Mouse (Mus musculus): ENCODE measurements around the gene Arl3. TPM values are rescaled to one million over a fixed set of nuclear protein-coding genes. Genes with fewer than 3 reads are reported as not detected.
"Not testable (repeated sequence)": the region's sequence is repeated elsewhere in the genome, so short reads cannot be mapped to it uniquely, and the experiment has no call there.

Arl3 gene
- polyA plus RNA-seq, 1 experiment from 2014 or later = 25.4 TPM

DNA sequence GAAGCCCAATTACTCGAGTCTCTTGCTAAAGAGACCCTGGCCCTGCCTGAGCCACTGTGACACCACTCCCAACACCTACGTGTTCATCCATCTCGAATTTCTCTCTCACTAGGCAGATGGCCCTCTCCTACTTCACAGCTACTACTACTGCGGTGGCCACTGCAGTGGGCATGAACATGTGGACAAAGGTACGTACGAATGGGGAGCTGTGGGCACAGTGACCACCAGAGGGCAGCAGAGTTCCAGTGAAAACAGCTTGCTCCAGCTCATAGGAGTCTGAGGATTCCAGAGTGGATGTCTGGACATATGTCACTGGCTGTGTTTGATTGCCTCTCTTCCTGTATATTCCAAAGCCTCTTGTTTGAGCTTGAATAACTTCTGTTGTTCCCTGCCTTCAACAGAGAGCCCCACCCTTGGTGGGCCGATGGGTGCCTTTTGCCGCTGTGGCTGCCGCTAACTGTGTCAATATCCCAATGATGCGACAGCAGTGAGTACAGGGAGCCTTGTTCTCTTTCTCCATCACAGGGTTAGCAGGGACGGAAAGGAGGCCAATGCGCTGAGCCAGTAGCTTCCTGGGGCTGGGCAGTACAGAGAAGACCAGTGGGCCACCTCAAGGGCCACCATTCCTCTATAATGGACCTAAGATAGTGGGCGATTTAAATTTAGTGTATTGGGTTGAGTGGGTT is 15.0 kb upstream of the Arl3 start:
- H3K36me3 ChIP-seq (replicated peaks) = peaks cover 28% of the 10 kb centered on the region

DNA sequence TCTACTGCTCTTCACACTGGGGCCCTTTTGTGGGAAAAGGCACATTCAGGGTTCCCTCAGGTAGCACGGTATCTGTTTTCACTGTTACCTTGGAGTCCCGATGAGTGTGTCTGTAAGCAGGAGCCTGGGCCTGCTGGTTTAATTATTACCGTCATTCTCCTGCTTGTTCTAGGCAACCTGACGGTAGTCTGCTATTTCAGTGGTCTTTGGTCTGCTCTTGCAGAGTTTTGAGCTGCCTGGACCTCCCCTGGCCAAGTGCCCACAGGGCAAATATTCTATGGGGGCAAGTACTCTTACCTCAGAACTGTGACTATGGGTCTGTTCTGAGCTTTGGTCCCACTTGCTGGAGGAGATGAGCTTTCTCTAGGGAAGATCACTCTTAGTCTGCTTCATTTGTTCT is 2.2 kb upstream of the Arl3 start:
- H3K9ac ChIP-seq = no peak overlapping the region
- peak overlapping the region; percentile 100 for H3K4me2 ChIP-seq
- peaks cover 41% of the 10 kb centered on the region for H3K4me1 ChIP-seq (replicated peaks)
- no peaks in the 10 kb centered on the region for H3K27me3 ChIP-seq
- H3K27ac ChIP-seq (replicated peaks) = peak overlapping the region; percentile 67
- peak overlapping the region; percentile 83 for H3K4me3 ChIP-seq (replicated peaks)
- 0 out of 2 replicates have a peak, but pooled peaks have one; percentile 1 for ATAC-seq (ENCODE audit: insufficient read depth)
- WGBS (ENCODE audit: insufficient replicate concordance) = 55% methylated on average over 4 of the region's 4 CpGs
- H3K36me3 ChIP-seq (replicated peaks) = no peaks in the 10 kb centered on the region
- H3K9me3 ChIP-seq (replicated peaks) = no peaks in the 10 kb centered on the region

More for the DNA sequence above, 15.0 kb upstream of the Arl3 start:
- Histone ChIP-seq H3K4me2 (no peak overlapping the region), H3K4me1 (replicated peaks) (no peaks in the 10 kb centered on the region), H3K9me3 (replicated peaks) (no peaks in the 10 kb centered on the region), H3K9ac (no peak overlapping the region), H3K27me3 (no peaks in the 10 kb centered on the region), H3K27ac (replicated peaks) (no peak overlapping the region), H3K4me3 (replicated peaks) (no peak overlapping the region)
- WGBS (ENCODE audit: insufficient replicate concordance) = 57% methylated on average over 13 of the region's 13 CpGs
- ATAC-seq (ENCODE audit: insufficient read depth) = no peak

- Histone ChIP-seq H3K4me3 (replicated peaks) (peak overlapping the region; percentile 83), H3K36me3 (replicated peaks) (no peaks in the 10 kb centered on the region), H3K4me2 (peak overlapping the region; percentile 100), H3K4me1 (replicated peaks) (peaks cover 41% of the 10 kb centered on the region), H3K27me3 (no peaks in the 10 kb centered on the region), H3K9ac (peak overlapping the region; percentile 78), H3K9me3 (replicated peaks) (no peaks in the 10 kb centered on the region), H3K27ac (replicated peaks) (peak overlapping the region; percentile 83)
- no peak for ATAC-seq (ENCODE audit: insufficient read depth)
- 22% methylated on average over 6 of the region's 6 CpGs for WGBS (ENCODE audit: insufficient replicate concordance)
These were observed 992 bp upstream of the Arl3 start for GRCm38 (mm10) chr19:46573990-46574389.

- Histone ChIP-seq H3K36me3 (replicated peaks) (no peaks in the 10 kb centered on the region), H3K9me3 (replicated peaks) (no peaks in the 10 kb centered on the region), H3K4me3 (replicated peaks) (peak overlapping the region; percentile 83), H3K27me3 (no peaks in the 10 kb centered on the region), H3K4me1 (replicated peaks) (peaks cover 35% of the 10 kb centered on the region), H3K4me2 (peak overlapping the region; percentile 100), H3K9ac (peak overlapping the region; percentile 62), H3K27ac (replicated peaks) (peak overlapping the region; percentile 74)
- 2% methylated on average over 17 of the region's 17 CpGs for WGBS (ENCODE audit: insufficient replicate concordance)
- ATAC-seq (ENCODE audit: insufficient read depth) = peak; percentile 8
These were observed 450 bp downstream of the Arl3 start for GRCm38 (mm10) chr19:46572548-46572947.

DNA sequence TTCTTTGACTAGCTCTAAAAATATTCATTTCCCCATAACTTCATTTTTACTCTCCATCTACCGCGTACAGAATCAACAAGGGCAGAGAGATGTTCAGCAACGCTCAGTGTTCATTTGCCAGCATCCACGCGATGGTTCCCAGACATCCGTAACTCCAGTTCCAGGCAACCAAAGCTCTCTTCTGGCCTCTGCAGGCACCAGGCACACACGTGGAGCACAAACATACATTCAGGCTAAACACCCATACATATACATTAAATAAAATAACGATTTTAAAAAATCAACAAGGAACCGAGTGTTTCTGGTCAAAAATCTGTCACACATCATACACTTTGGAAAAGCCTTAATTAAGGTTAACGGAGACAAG is 1.1 kb downstream of the Arl3 start:
- no peaks in the 10 kb centered on the region for H3K9me3 ChIP-seq (replicated peaks)
- peak overlapping the region; percentile 83 for H3K4me3 ChIP-seq (replicated peaks)
- no peaks in the 10 kb centered on the region for H3K27me3 ChIP-seq
- H3K36me3 ChIP-seq (replicated peaks) = no peaks in the 10 kb centered on the region
- peaks cover 35% of the 10 kb centered on the region for H3K4me1 ChIP-seq (replicated peaks)
- peak overlapping the region; percentile 100 for H3K4me2 ChIP-seq
- WGBS (ENCODE audit: insufficient replicate concordance) = 57% methylated on average over 10 of the region's 10 CpGs
- peak overlapping the region; percentile 74 for H3K27ac ChIP-seq (replicated peaks)
- no peak for ATAC-seq (ENCODE audit: insufficient read depth)
- H3K9ac ChIP-seq = peak overlapping the region; percentile 62; the same call in 1 of the 2 replicates

GRCm38 (mm10) chr19:46571211-46571877 is 1.7 kb downstream of the Arl3 start:
- not testable (repeated sequence) for H3K4me3 ChIP-seq (replicated peaks); H3K9ac ChIP-seq; H3K36me3 ChIP-seq (replicated peaks); H3K9me3 ChIP-seq (replicated peaks); ATAC-seq (ENCODE audit: insufficient read depth); H3K27me3 ChIP-seq; H3K27ac ChIP-seq (replicated peaks)
- H3K4me2 ChIP-seq = peak overlapping the region; percentile 100; the same call in 1 of the 2 replicates
- H3K4me1 ChIP-seq (replicated peaks) = peaks cover 33% of the 10 kb centered on the region
- WGBS (ENCODE audit: insufficient replicate concordance) = 74% methylated on average over 3 of the region's 3 CpGs

DNA sequence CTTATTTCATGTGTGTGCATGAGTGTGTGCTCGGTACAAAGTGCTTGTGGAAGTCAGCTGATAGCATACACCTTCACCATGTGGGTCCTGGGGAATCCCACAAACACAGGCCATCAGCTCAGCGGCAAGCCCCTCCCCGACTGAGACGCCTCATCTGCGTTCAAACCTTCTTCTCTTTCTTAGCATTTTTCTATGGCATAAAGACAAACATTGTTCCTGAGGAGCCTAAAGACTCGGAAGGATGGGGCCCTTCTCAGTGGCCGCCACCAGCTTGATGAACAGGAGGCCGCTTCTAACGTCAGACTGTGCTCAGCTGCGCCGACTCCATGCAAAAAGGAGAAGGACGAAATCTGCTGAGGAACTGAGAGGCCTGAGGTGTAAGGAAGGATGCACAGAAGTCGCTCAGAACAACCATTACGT is 8.9 kb downstream of the Arl3 start:
- no peak overlapping the region for H3K27ac ChIP-seq (replicated peaks)
- 66% methylated on average over 14 of the region's 14 CpGs for WGBS (ENCODE audit: insufficient replicate concordance)
- no peak overlapping the region for H3K9ac ChIP-seq
- H3K4me3 ChIP-seq (replicated peaks) = no peak overlapping the region
- ATAC-seq (ENCODE audit: insufficient read depth) = no peak
- no peaks in the 10 kb centered on the region for H3K36me3 ChIP-seq (replicated peaks)
- no peaks in the 10 kb centered on the region for H3K9me3 ChIP-seq (replicated peaks)
- H3K4me1 ChIP-seq (replicated peaks) = peaks cover 14% of the 10 kb centered on the region
- no peak overlapping the region for H3K4me2 ChIP-seq
- H3K27me3 ChIP-seq = no peaks in the 10 kb centered on the region

DNA sequence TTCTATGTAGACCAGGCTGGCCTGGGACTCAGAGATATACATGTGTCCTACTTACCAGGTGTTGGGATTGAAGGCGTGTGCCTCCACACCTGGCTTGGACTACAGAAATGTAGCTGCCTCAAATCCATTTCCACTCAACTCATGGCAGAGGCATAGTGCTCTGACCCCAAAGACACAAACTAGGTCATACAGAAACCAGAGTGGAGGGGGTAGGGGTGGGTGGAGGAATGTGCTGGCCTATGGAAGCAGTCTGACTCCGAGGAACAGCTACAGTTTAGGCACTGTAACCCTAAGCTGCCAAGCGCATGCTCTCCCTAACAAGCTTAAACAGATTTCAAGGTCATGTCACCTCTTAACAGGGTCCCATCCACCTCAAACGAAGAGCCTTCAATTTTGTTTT is 9.4 kb downstream of the Arl3 start:
- Histone ChIP-seq H3K36me3 (replicated peaks) (no peaks in the 10 kb centered on the region), H3K9ac (no peak overlapping the region), H3K27me3 (no peaks in the 10 kb centered on the region), H3K4me2 (no peak overlapping the region), H3K4me3 (replicated peaks) (no peak overlapping the region), H3K4me1 (replicated peaks) (peaks cover 18% of the 10 kb centered on the region), H3K27ac (replicated peaks) (no peak overlapping the region), H3K9me3 (replicated peaks) (no peaks in the 10 kb centered on the region)
- no peak for ATAC-seq (ENCODE audit: insufficient read depth)
- WGBS (ENCODE audit: insufficient replicate concordance) = 75% methylated on average over 4 of the region's 4 CpGs

- Histone ChIP-seq H3K4me3 (replicated peaks) (no peak overlapping the region), H3K27ac (replicated peaks) (no peak overlapping the region), H3K9ac (no peak overlapping the region), H3K9me3 (replicated peaks) (no peaks in the 10 kb centered on the region), H3K36me3 (replicated peaks) (no peaks in the 10 kb centered on the region), H3K4me1 (replicated peaks) (peaks cover 19% of the 10 kb centered on the region), H3K27me3 (no peaks in the 10 kb centered on the region), H3K4me2 (no peak overlapping the region)
- no peak for ATAC-seq (ENCODE audit: insufficient read depth)
- 80% methylated on average over 14 of the region's 14 CpGs for WGBS (ENCODE audit: insufficient replicate concordance)
These were observed 10.2 kb downstream of the Arl3 start for GRCm38 (mm10) chr19:46562581-46563515.

- Histone ChIP-seq H3K27ac (replicated peaks) (no peak overlapping the region), H3K9me3 (replicated peaks) (no peaks in the 10 kb centered on the region), H3K4me3 (replicated peaks) (no peak overlapping the region), H3K9ac (no peak overlapping the region), H3K4me1 (replicated peaks) (peaks cover 19% of the 10 kb centered on the region), H3K36me3 (replicated peaks) (no peaks in the 10 kb centered on the region), H3K4me2 (no peak overlapping the region), H3K27me3 (no peaks in the 10 kb centered on the region)
- peak; percentile 49; the same call in 1 of the 2 replicates for ATAC-seq (ENCODE audit: insufficient read depth)
- WGBS (ENCODE audit: insufficient replicate concordance) = 24% methylated on average over 1 of the region's 1 CpGs
These were observed 10.9 kb downstream of the Arl3 start for GRCm38 (mm10) chr19:46562132-46562531.

DNA sequence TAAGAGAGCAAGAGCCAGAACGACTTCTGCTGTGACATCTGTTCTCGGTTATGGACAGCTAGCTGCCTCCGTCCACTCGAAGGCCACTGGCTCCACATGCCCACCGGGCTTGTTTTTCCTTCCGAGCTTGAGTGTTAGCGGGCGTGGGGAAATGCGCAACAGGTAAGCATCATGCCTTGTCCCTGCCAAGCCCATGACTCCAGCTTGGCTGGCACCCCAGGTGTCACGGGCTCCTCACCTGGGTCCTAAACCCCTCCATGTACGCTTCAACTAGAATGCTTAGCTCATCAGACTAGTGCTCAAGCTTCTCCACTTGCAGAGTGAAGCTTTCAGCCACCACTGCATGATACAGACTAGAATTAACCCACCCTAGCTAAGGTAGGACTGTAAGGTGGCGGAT is 14.4 kb downstream of the Arl3 start:
- Histone ChIP-seq H3K4me1 (replicated peaks) (peaks cover 30% of the 10 kb centered on the region), H3K27me3 (no peaks in the 10 kb centered on the region), H3K4me2 (no peak overlapping the region), H3K4me3 (replicated peaks) (no peak overlapping the region), H3K9ac (no peak overlapping the region), H3K9me3 (replicated peaks) (no peaks in the 10 kb centered on the region), H3K36me3 (replicated peaks) (0 out of 2 replicates have a peak, but pooled peaks cover 2% of the 10 kb centered on the region), H3K27ac (replicated peaks) (no peak overlapping the region)
- no peak for ATAC-seq (ENCODE audit: insufficient read depth)
- WGBS (ENCODE audit: insufficient replicate concordance) = 75% methylated on average over 12 of the region's 12 CpGs
